10 mouse cellular contexts compared by ENCODE assay signal in genomic region chr6:115006948-115007347, GRCm38 (mm10). TPM values are rescaled to one million over a fixed set of nuclear protein-coding genes. Genes with fewer than 3 reads are reported as not detected.
DNase-seq lines count a peak whose midpoint lies in the region; ATAC-seq and TF ChIP-seq lines count a peak whose summit lies in the region.
"Had no signal": no experiment of that assay in that cellular context is flagged by ENCODE, and none has a peak within 500 bp of the region (broad histone marks: within the 10 kb centered on the region; RNA-seq: fewer than 3 reads in every experiment).

No protein-coding gene starts in this region.

- no peak for ATAC-seq in liver, postnatal 0 days
- peak; percentile 75 for ATAC-seq in heart, postnatal 0 days (ENCODE audit: insufficient read depth, low read depth)

- H3K9ac ChIP-seq in liver, postnatal 0 days (replicated peaks) = no peak overlapping the region
- H3K9ac ChIP-seq in heart, postnatal 0 days (replicated peaks; ENCODE audit: low read depth, low read length) = no peak overlapping the region
- H3K9ac ChIP-seq: neural tube, embryonic 12.5 days had no signal

- WGBS in liver, postnatal 0 days (ENCODE audit: insufficient replicate concordance) = 71% methylated on average over 6 of the region's 6 CpGs
- 46% methylated on average over 6 of the region's 6 CpGs for WGBS in heart, postnatal 0 days

- no peaks in the 10 kb centered on the region for H3K9me3 ChIP-seq in liver, postnatal 0 days (ENCODE audit: low read length)
- no peaks in the 10 kb centered on the region for H3K9me3 ChIP-seq in heart, postnatal 0 days (replicated peaks; ENCODE audit: control insufficient read depth, low read length)
- H3K9me3 ChIP-seq in megakaryocyte, embryonic 14.5 days = no peaks in the 10 kb centered on the region
- H3K9me3 ChIP-seq: neural tube, embryonic 12.5 days had no signal

- no peak for TF ChIP-seq EP300 in liver, postnatal 0 days (IDR thresholded peaks at IDR 0.05; ENCODE audit: low read depth)
- TF ChIP-seq EP300 in heart, postnatal 0 days (IDR thresholded peaks at IDR 0.05; ENCODE audit: low read depth) = no peak

- H3K4me2 ChIP-seq in liver, postnatal 0 days (ENCODE audit: low read depth, low read length) = no peak overlapping the region
- no peak overlapping the region for H3K4me2 ChIP-seq in heart, postnatal 0 days (ENCODE audit: low read depth, low read length)
- H3K4me2 ChIP-seq: neural tube, embryonic 12.5 days had no signal

- TF ChIP-seq CTCF in liver, postnatal 0 days (IDR thresholded peaks at IDR 0.05; ENCODE audit: low read depth) = no peak
- no peak for TF ChIP-seq CTCF in heart, postnatal 0 days (IDR thresholded peaks at IDR 0.05; ENCODE audit: low read depth)

- peaks cover 6% of the 10 kb centered on the region for H3K36me3 ChIP-seq in liver, postnatal 0 days (replicated peaks; ENCODE audit: insufficient read depth, low read length)
- H3K36me3 ChIP-seq in heart, postnatal 0 days (replicated peaks; ENCODE audit: control insufficient read depth, insufficient read depth, low read length) = peaks cover 31% of the 10 kb centered on the region
- H3K36me3 ChIP-seq in megakaryocyte, embryonic 14.5 days (replicated peaks; ENCODE audit: low read length) = peaks cover 55% of the 10 kb centered on the region

- DNase-seq in liver = peak; percentile 14
- DNase-seq in liver, postnatal 0 days = no peak
- DNase-seq in embryo, embryonic 9.5 days (ENCODE audit: extremely low spot score) = peak; percentile 7
- DNase-seq in heart, postnatal 0 days (ENCODE audit: low spot score) = peak; percentile 60
- DNase-seq in kidney, postnatal 14 days = no peak
- no peak for DNase-seq in thymus, postnatal 14 days
- no peak for DNase-seq in cerebellum, postnatal 10 days
- DNase-seq: thymus, adult 2 months had no signal

- H3K4me1 ChIP-seq in liver, postnatal 0 days (ENCODE audit: insufficient read depth) = 0 out of 2 replicates have a peak, but pooled peaks cover 3% of the 10 kb centered on the region
- H3K4me1 ChIP-seq in heart, postnatal 0 days (ENCODE audit: control insufficient read depth, insufficient read depth) = no peaks in the 10 kb centered on the region
- peaks cover 58% of the 10 kb centered on the region for H3K4me1 ChIP-seq in megakaryocyte, embryonic 14.5 days
- H3K4me1 ChIP-seq: neural tube, embryonic 12.5 days had no signal

- no peak overlapping the region for H3K27ac ChIP-seq in liver, postnatal 0 days (ENCODE audit: low read depth)
- no peak overlapping the region for H3K27ac ChIP-seq in heart, postnatal 0 days (ENCODE audit: low read depth)
- H3K27ac ChIP-seq: neural tube, embryonic 12.5 days had no signal

- no peaks in the 10 kb centered on the region for H3K27me3 ChIP-seq in liver, postnatal 0 days (ENCODE audit: insufficient read depth, low read length)
- H3K27me3 ChIP-seq in heart, postnatal 0 days (ENCODE audit: control insufficient read depth, insufficient read depth, low read length) = no peaks in the 10 kb centered on the region
- no peaks in the 10 kb centered on the region for H3K27me3 ChIP-seq in megakaryocyte, embryonic 14.5 days (replicated peaks)
- H3K27me3 ChIP-seq: neural tube, embryonic 12.5 days had no signal

- no peak overlapping the region for H3K4me3 ChIP-seq in liver, postnatal 0 days (ENCODE audit: low read depth, low read length)
- no peak overlapping the region for H3K4me3 ChIP-seq in heart, postnatal 0 days (ENCODE audit: low read depth, low read length)
- peak overlapping the region; percentile 70 for H3K4me3 ChIP-seq in megakaryocyte, embryonic 14.5 days (replicated peaks)
- H3K4me3 ChIP-seq: neural tube, embryonic 12.5 days had no signal

RNA-seq across cellular contexts. Expression of gene Tamm41, which starts 30.7 kb away (rescaled TPM):
- polyA plus RNA-seq in liver, postnatal 0 days (2015; fragmentation: Nextera tagmentation; extraction: Ambion mirVana) = 15.1 and 18.4 TPM in 2 replicates
- 30.5 and 56.0 TPM in 2 replicates for total RNA-seq in heart, postnatal 0 days (2014; rRNA removed; ENCODE audit: low replicate concordance)
- 22.8 and 23.9 TPM in 2 replicates for polyA plus RNA-seq in heart, postnatal 0 days (2015; fragmentation: Nextera tagmentation; extraction: Ambion mirVana)
- polyA plus RNA-seq in megakaryocyte, embryonic 14.5 days (2012; ENCODE audit: insufficient read depth, low replicate concordance) = 10.1 and 11.7 TPM in 2 replicates

RNA-seq across cellular contexts. Expression of gene Vgll4, which starts 37.2 kb away (rescaled TPM):
- 11.9 and 14.7 TPM in 2 replicates for polyA plus RNA-seq in liver, postnatal 0 days (2015; fragmentation: Nextera tagmentation; extraction: Ambion mirVana)
- 50.9 and 52.2 TPM in 2 replicates for total RNA-seq in heart, postnatal 0 days (2014; rRNA removed; ENCODE audit: low replicate concordance)
- 38.8 and 41.5 TPM in 2 replicates for polyA plus RNA-seq in heart, postnatal 0 days (2015; fragmentation: Nextera tagmentation; extraction: Ambion mirVana)
- 30.5 and 59.7 TPM in 2 replicates for polyA plus RNA-seq in megakaryocyte, embryonic 14.5 days (2012; ENCODE audit: insufficient read depth, low replicate concordance)

Comparison
In these comparisons a context has a peak if more than half of its experiments do, and no peak if none do; other contexts are left out.
1. DNase-seq: peak in liver (single experiment), embryo, embryonic 9.5 days (single experiment) and heart, postnatal 0 days (single experiment); none in liver, postnatal 0 days (single experiment), kidney, postnatal 14 days (single experiment), thymus, postnatal 14 days (single experiment) and cerebellum, postnatal 10 days (0 of 2).